Mouse (Mus musculus) spleen, postnatal 10 days (tissue): ENCODE measurements around the gene Tmem202.

Source experiments
- DNase-seq, 2 experiments: peaks; one replicate each; pipeline ENCODE4 v3.0.0; 2021 to 2022; ENCODE audit warnings: low spot score in 2 of 2

Gene Tmem202

DNA sequence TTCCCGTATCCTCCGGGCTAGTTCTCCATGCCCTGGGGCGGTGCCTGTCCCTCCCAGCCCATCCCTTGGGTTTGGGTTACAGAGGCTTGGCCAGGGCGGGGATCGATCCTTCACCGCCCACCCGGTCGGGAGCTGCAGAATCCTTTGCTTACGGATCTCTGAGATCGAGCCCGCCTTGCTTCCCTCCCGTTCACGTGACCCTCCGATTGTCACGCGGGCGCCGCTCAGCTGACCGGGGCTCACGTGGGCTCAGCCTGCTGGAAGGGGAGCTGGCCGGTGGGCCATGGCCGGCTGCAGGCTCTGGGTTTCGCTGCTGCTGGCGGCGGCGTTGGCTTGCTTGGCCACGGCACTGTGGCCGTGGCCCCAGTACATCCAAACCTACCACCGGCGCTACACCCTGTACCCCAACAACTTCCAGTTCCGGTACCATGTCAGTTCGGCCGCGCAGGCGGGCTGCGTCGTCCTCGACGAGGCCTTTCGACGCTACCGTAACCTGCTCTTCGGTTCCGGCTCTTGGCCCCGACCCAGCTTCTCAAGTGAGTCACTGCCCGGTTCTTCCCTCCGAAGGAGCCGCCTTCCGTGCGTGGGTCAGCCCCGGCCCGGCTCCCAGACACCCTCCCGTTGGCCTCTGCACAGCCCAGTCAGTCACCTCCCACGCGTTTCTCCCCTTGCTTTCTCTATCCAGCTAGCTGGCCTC, at the start of gene Tmem202, which contains the start of gene Hexa:
TSS of gene Tmem202 (minus strand) at position 407 of the 697 bp plus-strand sequence.
TSS of gene Hexa (plus strand) at position 100 of the 697 bp plus-strand sequence.
- DNase-seq = peak; percentile 47 to 75

DNA sequence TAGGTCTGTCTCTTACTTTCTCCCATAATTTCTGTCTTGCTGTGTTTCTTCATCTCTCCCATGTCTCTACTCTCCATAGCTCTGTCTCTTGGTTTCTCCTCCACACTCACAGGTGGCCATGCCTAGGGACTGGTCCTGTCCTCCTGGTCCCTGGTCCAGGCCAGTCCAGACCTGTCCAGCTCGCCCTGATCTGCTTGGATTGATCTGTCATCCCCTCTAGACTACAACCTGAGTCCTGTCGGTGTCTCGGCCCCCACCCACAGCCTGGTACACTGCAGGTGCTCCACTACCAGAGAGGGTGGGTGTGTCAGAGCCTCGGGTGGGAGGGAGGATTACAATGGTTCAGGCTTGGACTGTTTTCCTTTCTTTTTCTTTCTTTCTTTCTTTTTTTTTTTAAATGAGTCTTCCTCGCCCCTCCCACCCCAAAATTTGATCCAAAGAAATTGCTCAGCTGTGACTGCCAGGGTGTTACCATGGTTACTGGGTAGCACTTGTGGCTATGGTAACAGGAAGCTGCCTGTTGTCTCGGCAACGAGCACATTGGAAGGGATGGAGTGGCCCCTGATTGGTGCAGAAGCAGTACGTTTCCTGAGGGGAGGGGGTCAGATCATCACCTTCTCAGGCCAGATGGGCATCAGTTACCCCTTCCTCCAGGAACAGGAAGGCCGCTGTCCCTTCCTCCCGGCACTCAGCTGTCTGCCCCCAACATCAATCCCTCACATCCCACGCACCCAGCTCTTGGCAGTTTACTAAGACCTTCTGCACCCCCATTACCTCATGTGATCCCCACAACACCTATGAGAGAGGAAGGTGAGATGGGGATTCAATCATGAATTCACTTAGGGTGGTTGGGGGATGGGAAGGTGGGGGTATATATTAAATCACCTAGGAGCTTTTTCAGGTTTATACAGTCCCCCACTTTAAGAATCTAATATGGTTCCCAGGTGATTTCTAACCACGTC, 49.3 kb upstream of the Tmem202 start:
- no peak for DNase-seq

DNA sequence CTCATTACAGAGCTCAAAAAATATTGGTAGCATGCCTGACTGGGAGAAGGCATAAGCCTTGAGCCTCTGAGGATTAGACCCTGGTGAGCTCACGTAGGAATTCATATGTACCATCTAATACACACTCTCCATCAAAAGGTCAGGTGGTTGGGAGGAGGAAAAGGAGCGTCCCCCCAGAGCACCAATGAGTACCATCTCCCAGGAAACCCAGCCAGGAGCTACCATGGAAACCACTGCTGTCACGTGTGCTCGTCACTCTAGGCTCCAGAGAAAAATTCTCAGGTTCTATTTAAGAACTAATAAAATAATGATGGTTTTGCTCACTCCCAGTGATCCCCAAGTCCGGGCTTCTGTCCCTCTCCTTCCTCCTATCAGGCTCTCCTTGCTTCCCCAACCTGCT, 48.6 kb upstream of the Tmem202 start:
- DNase-seq = no peak

DNA sequence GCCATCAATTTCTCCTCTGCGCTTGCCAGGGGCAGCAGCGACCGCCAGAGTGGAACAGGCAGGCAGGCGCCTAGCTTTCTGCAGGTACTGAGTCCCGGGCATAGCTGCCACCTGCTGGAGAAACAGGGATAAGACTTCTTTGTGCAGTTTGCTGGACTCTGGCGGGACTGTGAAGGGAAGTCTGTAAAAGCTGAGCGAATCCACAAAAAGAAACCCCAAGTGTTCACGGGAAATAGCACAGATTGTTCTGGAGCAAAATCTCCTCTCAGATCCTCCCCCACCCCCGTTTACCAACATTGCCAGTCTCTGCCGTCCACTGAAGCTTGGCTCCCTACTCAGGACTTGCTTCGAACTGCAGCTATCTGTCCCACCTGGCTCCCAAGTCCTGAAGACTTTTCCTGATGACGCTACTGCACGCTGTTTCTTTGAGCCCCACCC, 45.2 kb upstream of the Tmem202 start:
- peak; percentile 23 to 67 for DNase-seq

DNA sequence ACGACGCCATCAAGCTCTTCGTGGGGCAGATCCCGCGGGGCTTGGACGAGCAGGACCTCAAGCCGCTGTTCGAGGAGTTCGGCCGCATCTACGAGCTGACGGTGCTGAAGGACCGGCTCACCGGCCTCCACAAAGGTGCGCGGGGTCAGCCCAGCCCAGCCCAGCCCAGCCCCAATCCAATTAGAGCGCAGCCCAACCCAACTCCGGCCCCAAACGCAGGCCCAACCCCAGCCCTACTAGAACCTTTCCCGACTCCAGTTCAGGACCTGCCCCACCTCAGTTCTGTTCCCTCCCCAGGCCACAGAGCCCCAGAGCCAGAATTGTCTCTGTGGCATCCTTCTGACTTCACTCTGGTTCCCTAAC, 38.8 kb upstream of the Tmem202 start:
- DNase-seq = no peak

DNA sequence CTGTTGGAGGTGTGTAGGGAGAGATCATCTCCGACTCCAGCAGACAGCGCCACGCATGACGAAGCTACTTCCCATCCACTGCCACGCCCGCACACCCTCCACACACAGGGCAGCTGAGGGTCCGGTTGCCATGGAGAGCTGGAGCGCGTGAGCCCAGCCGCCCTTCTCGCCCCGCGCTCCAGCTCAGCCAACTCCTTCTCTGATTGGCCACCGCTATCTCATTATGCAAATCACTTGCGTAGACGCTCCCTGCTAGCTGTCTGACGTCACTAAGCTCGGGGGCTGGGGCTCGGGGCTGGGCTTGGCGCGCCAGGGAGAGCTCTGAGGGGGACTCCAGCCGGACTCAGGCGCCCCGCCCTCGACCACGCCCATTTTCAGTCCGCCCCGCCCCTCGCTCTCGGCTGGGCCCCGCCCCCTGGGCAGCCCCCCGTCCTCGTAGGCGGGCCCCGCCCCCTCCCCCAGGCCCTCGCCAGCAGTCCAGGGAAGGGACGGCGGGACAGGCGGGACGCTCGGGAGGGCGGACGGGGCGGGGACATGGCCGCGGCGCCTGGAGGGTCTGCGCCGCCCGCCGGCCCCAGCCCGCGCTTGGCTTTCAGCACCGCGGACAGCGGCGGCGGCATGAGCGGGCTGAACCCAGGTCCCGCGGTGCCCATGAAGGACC, 38.3 kb upstream of the Tmem202 start, which contains the start of gene Celf6:
TSS of gene Celf6 (plus strand) at position 74 of the 661 bp plus-strand sequence.
- peak; percentile 34 to 71 for DNase-seq

DNA sequence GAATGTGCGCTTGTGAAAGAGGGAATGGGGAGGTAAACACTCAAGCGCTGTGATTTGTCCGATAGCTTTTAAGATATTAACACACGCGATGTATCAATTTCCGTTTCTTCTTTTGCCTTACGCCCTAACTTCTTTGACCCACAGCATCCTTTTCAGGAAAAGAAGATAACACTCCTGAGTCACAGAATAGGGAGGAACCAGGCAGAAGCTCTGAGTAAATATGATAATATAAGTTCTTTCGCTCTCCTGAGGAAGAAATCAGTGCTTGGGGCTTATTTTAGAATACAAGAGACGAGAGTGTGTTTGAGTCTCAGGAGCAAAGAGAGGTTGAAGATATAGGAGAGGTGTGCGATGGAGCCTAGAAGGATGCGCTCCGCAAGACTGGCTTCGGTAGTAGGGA, 37.8 kb upstream of the Tmem202 start:
- no peak for DNase-seq

DNA sequence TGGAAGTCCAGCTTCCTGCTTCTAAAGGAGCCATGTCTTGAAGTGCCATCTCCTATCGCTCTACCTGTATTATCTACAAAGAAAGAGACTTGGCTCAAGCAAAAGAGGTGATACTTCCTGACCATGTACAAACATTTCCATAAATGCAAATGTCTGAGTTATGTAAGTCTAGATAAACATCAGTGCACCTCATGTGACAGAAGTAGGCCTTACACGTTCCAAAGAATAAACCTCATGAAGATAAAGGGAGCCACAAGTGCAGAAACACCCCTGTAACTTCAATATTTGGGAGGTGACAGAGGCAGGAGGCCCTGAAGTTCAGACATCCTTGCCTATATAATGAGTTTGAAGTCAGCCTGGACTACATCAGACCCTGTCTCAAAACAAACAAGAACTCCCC, 32.2 kb upstream of the Tmem202 start:
- no peak for DNase-seq

DNA sequence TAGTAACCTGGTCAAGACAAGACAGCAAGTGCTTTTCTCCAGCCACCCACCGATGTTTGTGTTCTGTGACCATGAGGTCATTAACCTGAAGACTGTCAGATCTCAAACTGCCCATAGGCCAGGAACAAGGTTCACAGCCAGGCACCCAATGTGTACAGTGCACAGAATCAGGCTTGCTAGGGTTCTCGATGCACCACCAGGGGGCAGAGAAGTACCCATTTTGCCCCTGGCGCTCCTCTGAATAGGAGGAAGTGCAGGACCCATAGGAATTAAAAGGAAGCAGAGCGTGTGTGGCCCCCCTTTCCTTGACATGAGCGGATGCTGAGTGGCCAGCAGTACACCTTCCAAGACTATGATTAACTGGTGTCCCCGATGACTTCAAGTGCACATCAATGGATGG, 27.5 kb upstream of the Tmem202 start:
- peak in 1 of 2 experiments; percentile 68 for DNase-seq

DNA sequence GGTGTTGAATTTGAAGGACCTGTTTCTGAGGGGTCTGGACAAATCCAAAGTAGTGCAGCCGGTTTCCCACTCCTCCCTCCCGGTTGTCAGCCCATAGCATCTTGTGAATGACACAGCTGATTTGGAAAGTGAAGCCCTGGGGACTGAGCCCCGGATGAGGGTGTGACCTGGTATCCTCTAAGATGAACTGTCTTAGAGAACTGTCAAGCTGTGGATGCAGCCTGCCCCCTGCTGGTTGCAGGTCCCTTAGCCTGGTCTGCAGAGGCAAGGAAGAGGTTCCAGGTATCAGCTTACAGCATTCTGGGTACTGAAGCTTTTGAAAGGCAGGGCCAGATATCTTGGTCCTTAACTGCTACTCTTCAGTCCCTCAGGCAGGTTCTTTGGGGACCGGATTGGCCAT, 26.0 kb upstream of the Tmem202 start:
- DNase-seq = peak; percentile 50 to 84

DNA sequence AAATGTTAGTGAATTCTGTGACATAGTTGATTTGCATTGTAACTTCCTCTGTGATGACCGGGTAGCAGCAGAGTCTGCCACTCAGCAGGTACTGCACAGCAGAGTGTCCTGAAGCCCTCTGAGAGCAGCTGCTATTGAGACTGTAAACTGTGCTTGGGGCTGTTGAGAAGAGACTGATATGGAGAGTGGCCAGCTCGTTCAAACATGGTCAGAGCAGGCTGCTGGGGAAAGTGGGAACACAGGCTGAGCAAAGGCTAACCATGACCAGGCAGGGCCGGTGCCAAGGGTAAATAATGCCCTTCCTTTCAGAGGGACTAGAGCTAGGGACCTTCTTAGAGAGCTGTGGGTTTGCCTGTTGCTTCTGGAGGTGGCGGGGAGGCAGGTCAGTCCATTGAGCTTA, 14.1 kb upstream of the Tmem202 start:
- DNase-seq = no peak

DNA sequence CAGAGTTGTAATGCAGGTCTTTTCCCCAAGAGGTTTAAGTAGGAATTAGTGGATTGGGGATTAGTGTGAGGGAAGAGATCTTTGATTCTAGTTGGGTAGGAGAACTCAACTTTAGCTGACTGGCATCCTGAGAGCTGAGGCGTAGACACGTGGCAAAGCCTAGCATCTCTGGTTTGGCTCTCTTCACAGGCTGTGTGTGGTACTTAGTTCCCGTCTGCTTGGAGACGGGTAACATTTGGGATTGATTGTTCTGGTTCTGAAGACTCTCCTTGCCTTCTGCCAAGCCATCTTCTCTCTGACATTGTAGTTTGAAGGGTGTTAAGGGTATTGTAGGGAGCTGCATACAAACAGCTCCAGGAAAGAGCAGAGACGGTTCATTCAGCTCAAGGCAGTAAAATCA, 13.0 kb upstream of the Tmem202 start:
- no peak for DNase-seq

DNA sequence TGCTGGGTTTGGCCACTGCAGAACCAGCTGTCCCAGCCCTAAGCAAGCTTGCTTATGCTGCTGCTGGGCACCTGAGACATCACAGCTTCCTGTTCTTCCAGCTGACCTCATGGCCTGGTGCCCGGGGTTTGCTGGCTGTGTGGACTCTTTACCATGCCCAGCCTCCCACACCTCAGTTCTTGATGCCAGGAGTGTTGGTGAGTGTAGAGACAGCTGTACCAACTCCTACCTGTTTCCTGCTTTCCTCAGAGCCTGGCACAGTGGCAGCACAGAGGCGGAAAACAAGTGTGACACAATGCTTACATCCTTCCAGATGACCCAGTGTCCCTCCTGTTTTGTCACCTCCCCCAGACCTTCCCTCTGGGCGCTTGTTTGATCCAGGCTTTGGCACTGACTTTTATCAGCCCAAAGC, 12.0 kb upstream of the Tmem202 start:
- DNase-seq = no peak

DNA sequence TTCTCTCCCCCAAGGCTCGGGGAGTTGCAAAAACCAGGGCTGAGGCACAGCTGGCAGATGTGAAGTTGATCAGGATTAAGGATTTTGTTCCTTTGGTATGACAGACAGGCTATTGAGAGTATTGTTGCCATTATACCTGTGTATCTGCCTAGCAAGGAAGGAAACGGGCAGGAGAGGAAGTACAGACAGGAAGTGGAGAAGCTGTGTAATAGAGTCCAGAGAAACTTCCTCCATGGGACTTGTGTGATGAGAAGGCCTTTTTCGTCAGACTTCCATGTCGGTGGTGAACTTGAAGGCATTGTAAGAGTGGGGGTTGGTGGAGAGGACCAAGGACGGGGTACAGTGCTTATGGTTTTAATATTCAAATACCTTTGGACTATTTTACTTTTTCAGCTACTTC, 11.4 kb upstream of the Tmem202 start:
- DNase-seq = no peak

DNA sequence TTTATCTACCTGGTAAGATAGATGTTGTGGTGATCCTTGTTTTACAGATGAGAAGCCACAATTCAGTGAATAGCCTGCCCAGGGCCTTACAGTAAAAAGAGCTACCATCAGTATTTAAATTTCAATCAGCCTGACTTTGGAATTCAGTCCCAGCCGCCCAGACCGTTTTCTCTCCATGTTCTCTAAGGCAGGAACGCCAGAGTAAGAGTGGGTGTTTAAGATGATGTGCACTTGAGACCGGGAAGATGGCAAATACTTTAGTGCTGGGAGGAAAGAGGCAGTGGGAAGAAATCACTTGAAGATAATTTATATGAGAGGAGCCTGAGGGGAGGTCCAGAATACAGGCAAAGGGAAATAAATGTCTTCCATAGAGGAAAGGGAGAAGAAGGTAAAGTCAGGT, 10.4 kb upstream of the Tmem202 start:
- no peak for DNase-seq

DNA sequence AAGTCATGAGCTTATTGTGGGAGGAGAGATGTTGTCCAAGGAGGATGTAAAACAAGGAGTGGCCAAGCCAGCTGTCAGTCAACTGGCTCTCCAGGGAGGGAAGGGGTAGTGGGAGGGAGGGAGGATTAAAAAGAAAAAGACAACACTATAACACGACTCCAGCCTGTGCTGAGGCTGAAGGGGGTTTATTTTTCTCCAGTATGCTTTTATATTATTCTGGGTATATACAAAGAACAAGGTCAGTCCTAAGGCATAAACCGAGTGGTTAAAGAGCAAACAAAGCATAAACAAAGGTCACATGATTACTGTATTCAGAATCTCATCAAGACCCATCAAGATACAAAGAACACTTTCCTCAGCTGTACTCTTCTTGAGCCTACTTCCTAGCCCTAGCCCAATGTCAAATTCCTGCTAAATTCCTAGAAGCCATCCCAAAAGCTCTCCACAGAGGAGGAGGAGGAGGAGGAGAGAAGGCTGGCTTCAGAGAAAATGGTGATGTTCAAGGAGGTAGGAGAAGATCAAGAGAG, 9.4 kb upstream of the Tmem202 start:
- no peak for DNase-seq

DNA sequence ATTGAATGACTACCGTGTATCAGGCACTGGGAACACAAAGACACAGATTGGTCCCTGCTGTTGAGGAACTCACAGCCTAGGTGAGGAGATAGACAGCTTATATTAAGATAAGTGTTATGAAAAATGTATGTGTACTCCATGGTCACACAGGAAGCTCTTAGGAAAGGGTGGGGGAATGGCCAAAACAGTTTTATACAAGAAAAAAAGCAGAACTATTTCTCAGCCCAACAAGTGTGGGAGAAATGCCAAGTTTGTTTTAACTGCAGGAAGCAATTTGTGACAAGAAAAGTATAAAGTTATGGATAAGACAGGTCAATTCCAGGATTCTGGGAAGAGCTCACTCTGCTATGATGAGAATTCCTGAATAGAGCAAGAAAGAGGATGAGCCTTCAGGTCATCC, 8.2 kb upstream of the Tmem202 start:
- no peak for DNase-seq

DNA sequence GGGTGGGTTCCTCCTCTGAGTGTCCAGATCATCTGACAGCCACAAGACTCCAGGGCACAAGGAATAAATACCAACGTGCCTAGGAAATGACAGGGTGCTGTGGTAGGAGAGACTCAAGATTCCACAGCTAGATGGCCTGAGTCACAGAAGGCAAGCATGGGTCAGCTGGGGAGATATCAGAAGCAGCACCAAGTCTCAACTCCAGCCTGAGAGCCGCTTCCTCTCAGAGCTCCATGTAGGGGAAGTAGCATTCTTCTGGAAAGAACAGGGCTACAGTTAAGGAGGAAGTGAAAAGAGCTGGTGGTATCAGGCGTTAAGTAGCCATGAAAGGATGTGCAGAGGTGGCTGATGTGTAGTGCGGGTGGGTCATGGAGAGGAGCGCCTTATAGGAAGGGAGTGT, 5.1 kb upstream of the Tmem202 start:
- DNase-seq = no peak

DNA sequence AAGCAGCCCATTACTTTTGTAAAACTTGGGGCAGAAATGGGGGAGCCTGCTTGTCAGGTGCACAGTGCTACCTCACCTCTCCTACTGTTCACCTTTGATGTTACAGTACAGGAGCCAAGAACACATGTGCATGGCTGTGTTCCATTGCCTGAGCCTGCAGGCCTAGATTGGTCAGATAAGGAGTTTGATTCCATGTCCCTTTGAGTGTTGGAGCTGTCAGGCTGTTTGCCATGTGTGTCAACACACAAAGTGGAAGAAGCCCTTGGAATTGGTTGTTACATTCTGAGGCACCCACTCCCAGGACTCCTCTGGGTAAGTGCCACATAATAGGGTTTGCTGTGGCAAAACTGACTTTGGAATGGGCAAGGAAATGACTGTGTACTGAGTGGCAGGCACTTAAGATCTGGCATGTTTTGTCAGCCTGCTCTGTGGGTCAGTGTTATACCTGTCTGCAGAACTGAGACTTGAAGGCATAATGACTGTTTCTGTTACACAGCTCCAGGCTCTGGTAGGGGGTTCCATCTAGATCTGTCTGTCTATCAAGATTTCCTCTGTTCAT, 3.2 kb upstream of the Tmem202 start:
- no peak for DNase-seq

DNA sequence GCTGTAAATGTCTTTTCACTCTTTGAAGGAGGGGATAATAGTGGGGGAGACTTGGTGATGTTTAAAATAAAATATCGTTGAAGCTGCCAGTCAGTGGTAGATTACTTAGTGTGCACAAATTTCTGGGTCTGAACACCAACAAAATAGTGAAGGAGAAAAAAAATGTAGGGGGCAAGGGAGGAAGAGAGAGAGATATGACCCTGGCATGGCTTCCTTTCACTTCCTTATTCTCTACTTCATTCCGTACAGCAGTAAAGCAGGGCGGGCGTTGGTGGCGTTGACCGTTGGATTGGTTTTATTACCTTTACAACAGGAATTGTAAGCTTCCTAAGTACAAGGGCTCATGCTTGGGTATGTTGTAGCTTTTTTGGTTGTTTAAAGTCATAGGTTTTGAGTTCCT, 2.0 kb upstream of the Tmem202 start:
- DNase-seq = no peak

DNA sequence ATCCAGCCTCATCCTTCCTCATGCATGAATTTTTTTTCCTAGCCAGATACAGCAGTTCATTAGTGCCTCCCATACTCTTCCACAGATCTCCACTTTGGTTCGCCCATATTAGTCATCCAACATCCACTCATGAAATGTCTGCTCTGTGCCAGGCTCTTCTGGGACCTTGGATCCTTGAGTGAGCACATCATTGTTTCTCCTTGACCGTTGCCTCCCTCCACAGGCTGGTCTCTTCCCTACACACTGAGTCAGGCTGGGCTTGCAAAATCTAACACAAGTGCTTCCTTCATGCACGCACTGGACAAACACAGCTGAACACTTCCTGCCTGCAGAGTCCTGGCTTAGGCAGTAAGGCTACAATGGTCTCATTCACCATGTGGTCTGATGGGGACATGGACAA, 2.0 kb downstream of the Tmem202 start:
- DNase-seq = no peak

DNA sequence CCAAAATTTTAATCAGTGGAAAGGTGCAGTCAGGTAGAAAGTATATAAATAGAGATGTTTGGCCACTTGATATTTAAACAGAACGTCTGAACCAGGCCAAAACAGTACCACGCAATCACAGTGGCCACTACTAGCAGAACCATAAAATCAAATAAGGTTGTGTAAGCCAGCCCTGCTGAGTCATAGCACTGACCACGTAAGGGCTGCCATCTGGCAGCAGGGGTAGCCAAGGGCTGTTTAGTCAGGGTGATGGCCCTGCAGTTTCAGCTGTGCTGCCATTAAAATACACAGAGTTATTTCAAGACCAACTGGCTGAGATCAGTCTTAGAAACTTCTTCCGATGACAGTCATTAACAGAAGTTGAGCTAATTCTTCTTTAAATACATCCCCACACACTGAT, 5.8 kb downstream of the Tmem202 start:
- no peak for DNase-seq
